Mouse (Mus musculus): ENCODE data around the gene Mtpn. TPM values are rescaled to one million over a fixed set of nuclear protein-coding genes. Genes with fewer than 3 reads are reported as not detected.

Mtpn gene
- polyA plus RNA-seq (2012; rRNA removed): 21.6 and 24.0 TPM in 2 replicates

DNA sequence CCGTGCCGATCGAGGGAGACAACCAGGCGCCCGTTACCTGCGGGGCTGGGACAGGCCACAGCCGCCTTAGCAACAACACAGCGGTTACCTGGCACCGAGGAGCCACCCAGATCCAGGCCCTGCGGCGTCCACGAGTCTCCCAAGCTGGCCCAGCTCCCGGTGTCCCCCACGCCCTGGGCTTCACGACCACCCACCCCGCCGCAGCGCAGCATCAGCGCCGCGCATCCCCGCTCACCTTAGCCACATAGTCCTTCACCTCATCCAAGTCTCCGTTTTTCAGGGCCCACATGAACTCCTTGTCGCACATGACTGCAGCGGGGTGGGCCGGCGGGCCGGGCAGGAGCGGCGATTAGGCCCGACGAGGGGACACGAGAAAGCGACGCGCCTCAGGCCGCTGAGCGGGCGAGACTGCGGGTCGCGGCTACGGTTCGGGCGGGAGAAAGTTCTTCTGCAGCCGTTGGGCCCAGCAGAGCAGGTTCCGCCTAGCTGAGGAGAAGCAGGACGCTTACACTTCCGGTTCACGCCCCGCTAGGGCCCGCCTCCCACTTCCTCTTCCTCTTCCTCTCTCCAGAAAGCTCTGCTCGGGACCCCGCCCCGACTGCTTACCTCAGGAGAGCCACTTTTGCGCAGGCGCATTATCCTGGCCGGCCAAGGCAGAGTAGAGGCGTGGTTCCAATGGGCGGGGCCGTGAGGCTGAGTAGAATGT, at the start of gene Mtpn:
Gene Mtpn, minus strand, starts transcription at position 585 of the 706 bp plus-strand sequence.

Other genes with a start within 250 kb of the Mtpn start
- 0.01 and 0.02 TPM in 2 replicates for gene Slc13a4, start 231.8 kb downstream of the Mtpn start, polyA plus RNA-seq (2012; rRNA removed)
- 0.03 TPM in 1 of 2 replicates, not detected in the other for gene Fam180a, start 213.7 kb downstream of the Mtpn start, polyA plus RNA-seq (2012; rRNA removed)

Measured in liver, embryonic 14 days (tissue).